Mouse (Mus musculus): ENCODE results near the gene Ptpn21. TPM values are rescaled to one million over a fixed set of nuclear protein-coding genes. Genes with fewer than 3 reads are reported as not detected.

Gene Ptpn21
- polyA plus RNA-seq, 1 experiment from 2014 or later = 4.0 TPM

- Histone ChIP-seq H3K36me3 (ENCODE audit: control insufficient read depth, insufficient read depth, low read length) (no peaks in the 10 kb centered on the region), H3K9ac (ENCODE audit: low read depth, low read length) (no peak overlapping the region), H3K4me2 (ENCODE audit: low read length) (no peak overlapping the region), H3K9me3 (replicated peaks; ENCODE audit: control insufficient read depth, low read length, poor library complexity, severe bottlenecking) (no peaks in the 10 kb centered on the region), H3K4me1 (ENCODE audit: control insufficient read depth, insufficient read depth, low read length) (peaks cover 32% of the 10 kb centered on the region), H3K27me3 (ENCODE audit: control insufficient read depth, insufficient read depth, low read depth, low read length) (no peaks in the 10 kb centered on the region), H3K27ac (ENCODE audit: low read length) (no peak overlapping the region), H3K4me3 (ENCODE audit: low read depth, low read length) (no peak overlapping the region)
- WGBS = 13% methylated on average over 2 of the region's 2 CpGs
- peak; percentile 18; the same call in 1 of the 2 replicates for ATAC-seq
Measured at GRCm38 (mm10) chr12:98746131-98746530, 8.9 kb upstream of the Ptpn21 start.

- Histone ChIP-seq H3K4me2 (ENCODE audit: low read length) (no peak overlapping the region), H3K9me3 (replicated peaks; ENCODE audit: control insufficient read depth, low read length, poor library complexity, severe bottlenecking) (no peaks in the 10 kb centered on the region), H3K4me1 (ENCODE audit: control insufficient read depth, insufficient read depth, low read length) (peaks cover 27% of the 10 kb centered on the region), H3K27me3 (ENCODE audit: control insufficient read depth, insufficient read depth, low read depth, low read length) (no peaks in the 10 kb centered on the region), H3K4me3 (ENCODE audit: low read depth, low read length) (no peak overlapping the region), H3K36me3 (ENCODE audit: control insufficient read depth, insufficient read depth, low read length) (no peaks in the 10 kb centered on the region), H3K9ac (ENCODE audit: low read depth, low read length) (no peak overlapping the region), H3K27ac (ENCODE audit: low read length) (no peak overlapping the region)
- ATAC-seq = no peak
- WGBS = 65% methylated on average over 4 of the region's 4 CpGs
Measured at GRCm38 (mm10) chr12:98745626-98746025, 8.4 kb upstream of the Ptpn21 start.

- Histone ChIP-seq H3K9ac (ENCODE audit: low read depth, low read length) (no peak overlapping the region), H3K4me1 (ENCODE audit: control insufficient read depth, insufficient read depth, low read length) (peaks cover 16% of the 10 kb centered on the region), H3K4me2 (ENCODE audit: low read length) (no peak overlapping the region), H3K27ac (ENCODE audit: low read length) (no peak overlapping the region), H3K4me3 (ENCODE audit: low read depth, low read length) (no peak overlapping the region), H3K9me3 (replicated peaks; ENCODE audit: control insufficient read depth, low read length, poor library complexity, severe bottlenecking) (no peaks in the 10 kb centered on the region), H3K27me3 (ENCODE audit: control insufficient read depth, insufficient read depth, low read depth, low read length) (peaks cover 7% of the 10 kb centered on the region; the same call in 1 of the 2 replicates), H3K36me3 (ENCODE audit: control insufficient read depth, insufficient read depth, low read length) (no peaks in the 10 kb centered on the region)
- ATAC-seq = peak; percentile 20; the same call in 1 of the 2 replicates
- 65% methylated on average over 3 of the region's 3 CpGs for WGBS
Measured at GRCm38 (mm10) chr12:98741011-98741501, 3.9 kb upstream of the Ptpn21 start.

GRCm38 (mm10) chr12:98737801-98738350 is 671 bp upstream of the Ptpn21 start:
- H3K4me3 ChIP-seq (ENCODE audit: low read depth, low read length) = peak overlapping the region; percentile 70
- ATAC-seq = no peak
- H3K27ac ChIP-seq (ENCODE audit: low read length) = no peak overlapping the region
- peaks cover 7% of the 10 kb centered on the region; the same call in 1 of the 2 replicates for H3K27me3 ChIP-seq (ENCODE audit: control insufficient read depth, insufficient read depth, low read depth, low read length)
- H3K4me2 ChIP-seq (ENCODE audit: low read length) = peak overlapping the region; percentile 99
- H3K9ac ChIP-seq (ENCODE audit: low read depth, low read length) = peak overlapping the region; percentile 73
- H3K4me1 ChIP-seq (ENCODE audit: control insufficient read depth, insufficient read depth, low read length) = peaks cover 32% of the 10 kb centered on the region
- no peaks in the 10 kb centered on the region for H3K36me3 ChIP-seq (ENCODE audit: control insufficient read depth, insufficient read depth, low read length)
- WGBS = 12% methylated on average over 7 of the region's 7 CpGs
- H3K9me3 ChIP-seq (replicated peaks; ENCODE audit: control insufficient read depth, low read length, poor library complexity, severe bottlenecking) = no peaks in the 10 kb centered on the region

- Histone ChIP-seq H3K4me2 (ENCODE audit: low read length) (peak overlapping the region; percentile 79), H3K27ac (ENCODE audit: low read length) (peak overlapping the region; percentile 80; the same call in 1 of the 2 replicates), H3K9me3 (replicated peaks; ENCODE audit: control insufficient read depth, low read length, poor library complexity, severe bottlenecking) (no peaks in the 10 kb centered on the region), H3K4me1 (ENCODE audit: control insufficient read depth, insufficient read depth, low read length) (peaks cover 42% of the 10 kb centered on the region), H3K27me3 (ENCODE audit: control insufficient read depth, insufficient read depth, low read depth, low read length) (peaks cover 7% of the 10 kb centered on the region; the same call in 1 of the 2 replicates), H3K36me3 (ENCODE audit: control insufficient read depth, insufficient read depth, low read length) (no peaks in the 10 kb centered on the region), H3K9ac (ENCODE audit: low read depth, low read length) (peak overlapping the region; percentile 70), H3K4me3 (ENCODE audit: low read depth, low read length) (peak overlapping the region; percentile 75)
- ATAC-seq = peak; percentile 33; the same call in 1 of the 2 replicates
- 8% methylated on average over 22 of the region's 22 CpGs for WGBS
Measured at GRCm38 (mm10) chr12:98734880-98735801, 2.1 kb downstream of the Ptpn21 start.

- Histone ChIP-seq H3K27ac (ENCODE audit: low read length) (peak overlapping the region; percentile 80), H3K4me3 (ENCODE audit: low read depth, low read length) (peak overlapping the region; percentile 75), H3K4me1 (ENCODE audit: control insufficient read depth, insufficient read depth, low read length) (peaks cover 42% of the 10 kb centered on the region), H3K4me2 (ENCODE audit: low read length) (peak overlapping the region; percentile 79), H3K27me3 (ENCODE audit: control insufficient read depth, insufficient read depth, low read depth, low read length) (peaks cover 7% of the 10 kb centered on the region; the same call in 1 of the 2 replicates), H3K9ac (ENCODE audit: low read depth, low read length) (peak overlapping the region; percentile 70), H3K36me3 (ENCODE audit: control insufficient read depth, insufficient read depth, low read length) (no peaks in the 10 kb centered on the region), H3K9me3 (replicated peaks; ENCODE audit: control insufficient read depth, low read length, poor library complexity, severe bottlenecking) (no peaks in the 10 kb centered on the region)
- peak; percentile 92 for ATAC-seq
- under 1% methylated on average over 30 of the region's 30 CpGs for WGBS
Measured at GRCm38 (mm10) chr12:98734246-98734879, 2.8 kb downstream of the Ptpn21 start.

- Histone ChIP-seq H3K9me3 (replicated peaks; ENCODE audit: control insufficient read depth, low read length, poor library complexity, severe bottlenecking) (no peaks in the 10 kb centered on the region), H3K27me3 (ENCODE audit: control insufficient read depth, insufficient read depth, low read depth, low read length) (peaks cover 6% of the 10 kb centered on the region; the same call in 1 of the 2 replicates), H3K4me2 (ENCODE audit: low read length) (peak overlapping the region; percentile 79), H3K27ac (ENCODE audit: low read length) (peak overlapping the region; percentile 80; the same call in 1 of the 2 replicates), H3K36me3 (ENCODE audit: control insufficient read depth, insufficient read depth, low read length) (no peaks in the 10 kb centered on the region), H3K4me1 (ENCODE audit: control insufficient read depth, insufficient read depth, low read length) (peaks cover 42% of the 10 kb centered on the region), H3K4me3 (ENCODE audit: low read depth, low read length) (peak overlapping the region; percentile 75), H3K9ac (ENCODE audit: low read depth, low read length) (peak overlapping the region; percentile 70)
- 13% methylated on average over 12 of the region's 12 CpGs for WGBS
- no peak for ATAC-seq
Measured at GRCm38 (mm10) chr12:98733776-98734175, 3.4 kb downstream of the Ptpn21 start.

GRCm38 (mm10) chr12:98733165-98733564 is 4.0 kb downstream of the Ptpn21 start:
- Histone ChIP-seq H3K27me3 (ENCODE audit: control insufficient read depth, insufficient read depth, low read depth, low read length) (peaks cover 2% of the 10 kb centered on the region; the same call in 1 of the 2 replicates), H3K9me3 (replicated peaks; ENCODE audit: control insufficient read depth, low read length, poor library complexity, severe bottlenecking) (no peaks in the 10 kb centered on the region), H3K36me3 (ENCODE audit: control insufficient read depth, insufficient read depth, low read length) (no peaks in the 10 kb centered on the region), H3K4me1 (ENCODE audit: control insufficient read depth, insufficient read depth, low read length) (peaks cover 42% of the 10 kb centered on the region), H3K4me3 (ENCODE audit: low read depth, low read length) (peak overlapping the region; percentile 75), H3K4me2 (ENCODE audit: low read length) (peak overlapping the region; percentile 79), H3K9ac (ENCODE audit: low read depth, low read length) (peak overlapping the region; percentile 70), H3K27ac (ENCODE audit: low read length) (no peak overlapping the region)
- 70% methylated on average over 3 of the region's 3 CpGs for WGBS
- no peak for ATAC-seq
